Mouse (Mus musculus): Measurements from ENCODE around the gene Enkur.

Gene Enkur

GRCm38 (mm10) chr2:21188610-21189009 is 16.6 kb downstream of the Enkur start:
- in situ Hi-C loops (cut with MboI, MseI): no loop called here

GRCm38 (mm10) chr2:21187576-21187975 is 17.6 kb downstream of the Enkur start:
- in situ Hi-C loops (cut with MboI, MseI): no loop called here

- in situ Hi-C loops (cut with MboI, MseI): no loop called here
Measured at GRCm38 (mm10) chr2:21182811-21183210, 22.4 kb downstream of the Enkur start.

GRCm38 (mm10) chr2:21179136-21179535 is 26.0 kb downstream of the Enkur start:
- in situ Hi-C loops (cut with MboI, MseI): no loop called here

- in situ Hi-C loops (cut with MboI, MseI): loop anchor here (25.0 kb wide), 1 partner anchor 1285 kb away; no protein-coding TSS in a partner anchor
Measured at GRCm38 (mm10) chr2:21172797-21173196, 32.4 kb downstream of the Enkur start.

- in situ Hi-C loops (cut with MboI, MseI): loop anchor here (25.0 kb wide), 1 partner anchor 1281 kb away; no protein-coding TSS in a partner anchor
Measured at GRCm38 (mm10) chr2:21167916-21168315, 37.2 kb downstream of the Enkur start.

GRCm38 (mm10) chr2:21164296-21164695 is 40.9 kb downstream of the Enkur start:
- in situ Hi-C loops (cut with MboI, MseI): loop anchor here (25.0 kb wide), 1 partner anchor 1277 kb away; no protein-coding TSS in a partner anchor

- in situ Hi-C loops (cut with MboI, MseI): loop anchor here (25.0 kb wide), 1 partner anchor 1266 kb away; no protein-coding TSS in a partner anchor
Measured at GRCm38 (mm10) chr2:21153469-21153868, 51.7 kb downstream of the Enkur start.

GRCm38 (mm10) chr2:21147169-21147568 is 58.0 kb downstream of the Enkur start:
- in situ Hi-C loops (cut with MboI, MseI): no loop called here

- in situ Hi-C loops (cut with MboI, MseI): no loop called here
Measured at GRCm38 (mm10) chr2:21146486-21146885, 58.7 kb downstream of the Enkur start.

GRCm38 (mm10) chr2:21142616-21143015 is 62.5 kb downstream of the Enkur start:
- in situ Hi-C loops (cut with MboI, MseI): no loop called here

GRCm38 (mm10) chr2:21142204-21142580 is 63.0 kb downstream of the Enkur start:
- in situ Hi-C loops (cut with MboI, MseI): no loop called here

- in situ Hi-C loops (cut with MboI, MseI): no loop called here
Measured at GRCm38 (mm10) chr2:21141520-21142203, 63.5 kb downstream of the Enkur start.

GRCm38 (mm10) chr2:21141189-21141519 is 64.0 kb downstream of the Enkur start:
- in situ Hi-C loops (cut with MboI, MseI): no loop called here

Data from T-helper 2 cell (primary cell).